Mouse (Mus musculus) heart, postnatal 0 days (tissue): ENCODE measurements at regions not wholly inside any gene's neighbourhood (a gene's known extent, or its start where the extent isn't known, plus 50 kb on each side); places are given as distances from the start of the nearest gene placed in this dataset.
A peak's percentile ranks its signal among the peaks of the same experiment; 100 is the strongest.

Experiments used
- CTCF ChIP-seq: IDR thresholded peaks from 2 replicates; pipeline ENCODE4 v1.5.1; 2016; ENCODE audit warnings: antibody characterized with exemption, control low read depth, low read depth
- EP300 ChIP-seq: IDR thresholded peaks from 2 replicates; pipeline ENCODE4 v1.6.1; 2016; ENCODE audit warnings: antibody characterized with exemption, low read depth

DNA sequence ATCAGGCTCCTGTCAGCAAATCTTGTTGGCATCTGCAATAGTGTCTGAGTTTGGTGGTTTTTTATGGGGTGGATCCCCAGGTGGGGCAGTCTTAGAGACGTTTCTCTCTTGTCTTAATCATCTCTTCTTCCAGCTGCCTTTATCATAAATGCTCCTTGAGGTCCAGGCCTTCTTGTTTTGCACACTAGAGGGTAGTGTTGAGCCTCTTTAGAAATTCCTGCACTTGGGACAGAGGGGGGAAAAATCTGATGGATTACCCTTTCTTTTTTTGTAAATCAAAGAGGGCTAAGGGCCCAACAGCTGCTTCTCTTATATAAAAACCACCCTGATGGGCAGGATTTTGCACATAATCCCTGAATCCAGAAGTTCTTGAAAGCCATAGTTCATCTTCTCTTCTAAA is 127.5 kb downstream of the Pah start:
- TF ChIP-seq CTCF (peak; percentile 66), EP300 (no peak)
